Mouse (Mus musculus): ENCODE results near the gene Hpgd. TPM values are rescaled to one million over a fixed set of nuclear protein-coding genes. Genes with fewer than 3 reads are reported as not detected.

The Hpgd gene
- polyA plus RNA-seq, 1 experiment, result 7.6 TPM

DNA sequence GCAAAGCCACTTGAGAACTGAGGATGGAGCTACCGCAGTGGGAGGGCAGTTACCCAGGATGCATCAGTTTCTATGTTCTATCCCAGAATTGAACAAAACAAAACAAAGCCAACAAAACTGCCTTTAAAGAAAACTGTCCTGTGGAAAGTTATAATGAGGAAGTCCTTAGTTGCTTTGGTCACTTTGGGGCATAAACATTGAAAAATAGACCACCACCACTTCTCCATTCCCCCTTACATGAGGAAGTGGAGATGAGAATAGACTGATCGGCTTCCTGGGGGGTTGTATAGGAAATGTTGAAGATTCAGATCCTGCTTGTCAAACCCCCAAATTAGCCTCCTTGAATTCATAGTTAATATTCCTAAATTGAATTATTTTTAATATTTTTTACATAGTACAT lies 19.2 kb downstream of the Hpgd start:
- Histone ChIP-seq H3K27ac (ENCODE audit: insufficient read depth, low read length) (no peak overlapping the region), H3K4me1 (ENCODE audit: control insufficient read depth, insufficient read depth, low read length) (no peaks in the 10 kb centered on the region), H3K4me3 (ENCODE audit: insufficient read depth, low read length) (no peak overlapping the region)
- TF ChIP-seq CTCF (IDR thresholded peaks at IDR 0.05; ENCODE audit: extremely low read depth, insufficient read depth, low read length) (no peak), POLR2A (IDR thresholded peaks at IDR 0.05; ENCODE audit: extremely low read depth, insufficient read depth, low read length) (no peak)

DNA sequence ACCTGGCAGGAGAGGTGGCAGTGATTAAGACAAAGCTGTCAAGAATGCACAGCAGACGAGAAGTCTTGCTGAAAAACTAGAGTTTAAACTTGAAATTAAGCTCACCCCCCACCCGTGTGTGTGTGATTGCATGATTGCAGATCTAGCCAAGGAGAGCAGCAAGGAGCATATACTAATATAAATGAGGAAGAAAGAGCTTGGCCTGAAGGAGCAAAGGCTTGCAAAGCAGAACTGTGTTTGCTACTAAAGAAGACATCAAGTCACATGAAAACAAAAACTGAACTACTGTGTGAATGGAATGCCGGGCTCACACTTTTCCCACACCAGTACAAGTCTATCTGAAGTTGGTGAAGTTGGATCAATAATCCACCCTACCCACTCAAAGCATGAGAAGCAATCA lies 20.8 kb downstream of the Hpgd start:
- Histone ChIP-seq H3K4me1 (ENCODE audit: control insufficient read depth, insufficient read depth, low read length) (no peaks in the 10 kb centered on the region), H3K27ac (ENCODE audit: insufficient read depth, low read length) (no peak overlapping the region), H3K4me3 (ENCODE audit: insufficient read depth, low read length) (no peak overlapping the region)
- TF ChIP-seq CTCF (IDR thresholded peaks at IDR 0.05; ENCODE audit: extremely low read depth, insufficient read depth, low read length) (no peak), POLR2A (IDR thresholded peaks at IDR 0.05; ENCODE audit: extremely low read depth, insufficient read depth, low read length) (no peak)

DNA sequence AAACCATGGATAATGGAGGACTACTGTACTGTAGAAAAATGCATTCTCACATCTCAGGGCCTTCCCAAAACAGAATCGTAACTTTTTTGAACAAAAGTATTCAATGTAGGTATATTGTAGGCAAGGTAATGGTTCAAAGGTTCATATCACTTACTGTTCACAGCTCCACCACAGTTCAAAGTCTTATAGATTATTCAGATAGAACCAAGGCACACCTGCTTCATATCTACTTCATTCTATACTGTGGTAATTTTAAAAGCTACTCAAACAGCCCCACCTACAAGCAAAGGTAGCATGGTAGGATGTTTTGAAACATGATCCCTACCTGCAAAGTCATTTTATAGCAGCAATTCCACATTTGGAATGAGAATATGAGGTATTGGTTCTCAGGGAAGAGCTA lies 28.9 kb downstream of the Hpgd start:
- H3K27ac ChIP-seq (ENCODE audit: insufficient read depth, low read length), result no peak overlapping the region
- H3K4me3 ChIP-seq (ENCODE audit: insufficient read depth, low read length), result no peak overlapping the region
- H3K4me1 ChIP-seq (ENCODE audit: control insufficient read depth, insufficient read depth, low read length), result no peaks in the 10 kb centered on the region
- TF ChIP-seq CTCF (IDR thresholded peaks at IDR 0.05; ENCODE audit: extremely low read depth, insufficient read depth, low read length) (no peak), POLR2A (IDR thresholded peaks at IDR 0.05; ENCODE audit: extremely low read depth, insufficient read depth, low read length) (no peak)

DNA sequence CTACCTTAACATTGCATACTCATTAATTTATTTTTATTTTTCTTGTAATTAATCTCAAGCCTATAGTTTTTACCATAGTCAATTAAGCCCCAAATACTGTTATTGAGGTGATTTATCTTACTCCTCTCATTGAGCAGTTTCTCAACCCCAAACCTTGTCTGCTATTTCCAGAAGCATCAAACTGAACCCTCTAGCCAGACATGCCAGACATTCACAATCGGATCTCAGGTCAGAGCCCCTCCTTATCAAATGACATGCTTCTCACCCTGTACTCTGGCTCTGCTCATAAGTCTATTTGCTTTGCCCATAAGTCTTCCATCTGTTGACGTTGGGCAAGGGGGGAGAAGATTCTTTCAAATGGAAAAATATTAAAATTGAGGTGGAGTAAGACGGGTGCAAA lies 33.3 kb downstream of the Hpgd start:
- no peaks in the 10 kb centered on the region for H3K4me1 ChIP-seq (ENCODE audit: control insufficient read depth, insufficient read depth, low read length)
- H3K27ac ChIP-seq (ENCODE audit: insufficient read depth, low read length), result no peak overlapping the region
- H3K4me3 ChIP-seq (ENCODE audit: insufficient read depth, low read length), result no peak overlapping the region
- no peak for TF ChIP-seq CTCF (IDR thresholded peaks at IDR 0.05; ENCODE audit: extremely low read depth, insufficient read depth, low read length)

DNA sequence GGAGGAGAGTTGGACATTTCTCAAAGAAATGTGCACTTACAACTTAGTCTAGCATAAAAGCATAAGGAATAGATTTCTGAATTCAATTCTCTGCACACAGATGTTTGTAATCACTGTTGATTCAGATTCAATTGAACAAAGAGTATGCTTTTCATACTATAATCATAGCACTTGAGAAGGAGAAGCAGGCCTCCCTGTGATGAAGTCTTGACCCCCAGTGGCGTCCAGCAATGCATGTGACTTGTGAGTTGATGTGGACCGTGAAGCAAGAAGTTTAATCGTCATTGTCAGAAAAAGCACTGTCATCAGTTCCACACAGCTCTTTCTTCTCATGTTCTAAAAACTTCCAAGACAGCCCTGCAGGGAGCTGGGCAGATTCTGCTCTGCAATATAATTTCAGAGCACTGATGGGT lies 33.8 kb downstream of the Hpgd start:
- no peak for TF ChIP-seq POLR2A (IDR thresholded peaks at IDR 0.05; ENCODE audit: extremely low read depth, insufficient read depth, low read length)
- no peak for TF ChIP-seq CTCF (IDR thresholded peaks at IDR 0.05; ENCODE audit: extremely low read depth, insufficient read depth, low read length)
- no peak overlapping the region for H3K4me3 ChIP-seq (ENCODE audit: insufficient read depth, low read length)
- no peak overlapping the region for H3K27ac ChIP-seq (ENCODE audit: insufficient read depth, low read length)
- H3K4me1 ChIP-seq (ENCODE audit: control insufficient read depth, insufficient read depth, low read length), result no peaks in the 10 kb centered on the region

DNA sequence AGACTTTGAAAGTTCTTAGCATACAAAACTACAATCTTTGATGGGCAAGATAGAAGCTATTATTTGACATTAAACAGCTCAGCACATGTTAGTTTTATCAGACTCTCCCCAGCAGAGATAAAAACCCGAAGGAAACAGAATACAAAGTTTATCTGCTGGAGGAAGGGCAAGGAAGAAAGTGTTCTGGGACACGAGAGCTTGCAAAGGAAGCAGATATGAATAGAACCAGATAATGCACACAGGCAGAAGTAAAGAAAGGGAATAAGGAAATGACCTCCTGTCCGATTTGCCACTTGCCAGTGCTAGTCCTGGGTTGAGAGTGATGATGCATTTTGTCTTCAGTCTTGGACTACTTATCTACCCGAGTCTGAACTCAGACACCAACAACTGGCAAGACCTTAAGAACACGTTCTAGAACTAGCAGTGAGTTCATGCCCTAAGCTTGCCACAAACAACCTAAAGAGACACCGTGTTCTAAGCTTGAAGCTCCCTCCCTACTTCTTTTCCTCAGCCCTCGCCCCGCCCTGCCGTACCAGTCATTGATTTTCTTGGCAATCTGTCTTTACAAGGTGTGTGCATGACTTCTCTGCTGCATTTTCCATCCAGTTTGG lies 41.1 kb downstream of the Hpgd start:
- TF ChIP-seq POLR2A (IDR thresholded peaks at IDR 0.05; ENCODE audit: extremely low read depth, insufficient read depth, low read length), result no peak
- no peak for TF ChIP-seq CTCF (IDR thresholded peaks at IDR 0.05; ENCODE audit: extremely low read depth, insufficient read depth, low read length)
- Histone ChIP-seq H3K27ac (ENCODE audit: insufficient read depth, low read length) (no peak overlapping the region), H3K4me1 (ENCODE audit: control insufficient read depth, insufficient read depth, low read length) (no peaks in the 10 kb centered on the region)

DNA sequence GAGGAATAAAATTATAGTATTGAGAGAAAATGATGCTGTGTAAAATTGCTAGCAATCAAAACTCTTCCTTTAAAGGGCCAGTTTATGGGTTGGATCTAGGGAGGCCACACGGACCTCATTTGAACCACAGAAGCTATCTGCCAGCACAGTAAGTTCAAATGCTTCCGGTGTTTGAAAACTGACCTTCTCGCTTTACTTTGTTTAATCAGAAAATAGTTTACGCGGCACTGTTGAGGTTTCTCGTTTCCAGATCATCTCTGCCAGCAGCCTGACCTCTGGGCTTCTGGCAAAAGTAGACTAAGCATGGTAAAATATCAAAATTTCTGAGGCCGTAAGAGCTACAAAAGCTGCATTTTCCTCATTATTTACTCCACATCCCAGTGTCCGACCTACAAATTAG lies 42.4 kb downstream of the Hpgd start:
- TF ChIP-seq POLR2A (IDR thresholded peaks at IDR 0.05; ENCODE audit: extremely low read depth, insufficient read depth, low read length) (no peak), CTCF (IDR thresholded peaks at IDR 0.05; ENCODE audit: extremely low read depth, insufficient read depth, low read length) (no peak)
- H3K4me3 ChIP-seq (ENCODE audit: insufficient read depth, low read length), result no peak overlapping the region
- no peaks in the 10 kb centered on the region for H3K4me1 ChIP-seq (ENCODE audit: control insufficient read depth, insufficient read depth, low read length)
- no peak overlapping the region for H3K27ac ChIP-seq (ENCODE audit: insufficient read depth, low read length)

More for the DNA sequence above, 41.1 kb downstream of the Hpgd start:
- H3K4me3 ChIP-seq (ENCODE audit: insufficient read depth, low read length), result no peak overlapping the region

DNA sequence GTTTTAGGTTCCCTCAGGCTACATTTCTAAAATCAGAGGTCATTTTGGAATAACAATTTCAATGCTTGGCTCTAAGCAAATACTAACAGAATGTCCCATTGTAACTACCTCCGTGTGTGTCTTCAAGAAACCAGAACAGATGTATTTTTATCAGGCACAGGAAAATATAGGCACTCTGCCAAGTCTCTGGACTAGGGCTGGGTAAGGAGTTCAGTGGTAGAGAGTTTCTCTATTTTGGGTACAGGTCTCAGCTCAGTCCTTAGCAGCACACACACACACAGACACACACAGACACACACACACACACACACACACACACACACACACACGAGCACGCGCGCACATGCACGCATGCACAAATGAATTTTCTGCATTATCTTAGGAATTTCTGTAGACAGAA lies 49.1 kb downstream of the Hpgd start:
- TF ChIP-seq POLR2A (IDR thresholded peaks at IDR 0.05; ENCODE audit: extremely low read depth, insufficient read depth, low read length) (no peak), CTCF (IDR thresholded peaks at IDR 0.05; ENCODE audit: extremely low read depth, insufficient read depth, low read length) (no peak)
- no peak overlapping the region for H3K27ac ChIP-seq (ENCODE audit: insufficient read depth, low read length)
- no peaks in the 10 kb centered on the region for H3K4me1 ChIP-seq (ENCODE audit: control insufficient read depth, insufficient read depth, low read length)
- H3K4me3 ChIP-seq (ENCODE audit: insufficient read depth, low read length), result no peak overlapping the region

DNA sequence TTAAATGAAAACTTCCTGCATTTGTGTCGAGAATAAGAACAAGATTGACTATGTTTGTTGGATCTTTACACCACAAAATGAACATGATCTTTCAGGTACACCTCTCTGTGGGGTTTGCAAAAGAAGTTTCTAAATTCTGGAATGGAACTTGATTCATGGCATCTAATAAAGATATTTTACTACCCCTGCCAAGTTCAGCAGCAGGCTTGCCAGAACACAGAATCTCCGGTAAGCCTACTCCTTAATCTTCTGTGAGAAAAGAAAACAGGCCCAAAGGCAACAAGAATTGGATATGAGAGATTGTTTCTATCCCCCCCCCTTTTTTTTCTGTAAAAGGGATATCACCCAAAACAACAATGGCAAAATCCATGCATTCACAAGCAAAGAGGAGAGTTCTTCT lies 49.6 kb downstream of the Hpgd start:
- H3K4me3 ChIP-seq (ENCODE audit: insufficient read depth, low read length), result no peak overlapping the region
- no peak for TF ChIP-seq CTCF (IDR thresholded peaks at IDR 0.05; ENCODE audit: extremely low read depth, insufficient read depth, low read length)
- no peak for TF ChIP-seq POLR2A (IDR thresholded peaks at IDR 0.05; ENCODE audit: extremely low read depth, insufficient read depth, low read length)
- H3K4me1 ChIP-seq (ENCODE audit: control insufficient read depth, insufficient read depth, low read length), result no peaks in the 10 kb centered on the region
- no peak overlapping the region for H3K27ac ChIP-seq (ENCODE audit: insufficient read depth, low read length)

DNA sequence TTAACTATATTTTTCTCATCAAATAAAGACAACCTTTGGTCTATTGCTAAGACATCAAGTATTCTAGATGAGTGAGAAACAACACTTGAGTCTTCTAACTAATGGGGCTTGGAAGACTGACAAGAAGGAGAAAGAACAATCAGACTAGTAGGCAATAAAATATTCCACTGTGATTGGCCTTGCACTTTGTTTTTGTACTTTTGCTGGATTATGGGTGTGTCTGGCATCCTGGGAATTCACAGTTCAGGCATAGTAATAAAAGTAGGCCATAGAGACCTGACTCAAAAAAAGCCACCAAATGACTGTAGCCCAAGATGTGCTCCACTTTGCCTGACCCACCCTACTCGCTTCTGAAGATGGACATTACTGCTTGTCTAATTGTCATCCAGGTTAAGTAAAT lies 50.0 kb downstream of the Hpgd start:
- Histone ChIP-seq H3K4me1 (ENCODE audit: control insufficient read depth, insufficient read depth, low read length) (no peaks in the 10 kb centered on the region), H3K4me3 (ENCODE audit: insufficient read depth, low read length) (no peak overlapping the region), H3K27ac (ENCODE audit: insufficient read depth, low read length) (no peak overlapping the region)
- TF ChIP-seq POLR2A (IDR thresholded peaks at IDR 0.05; ENCODE audit: extremely low read depth, insufficient read depth, low read length) (no peak), CTCF (IDR thresholded peaks at IDR 0.05; ENCODE audit: extremely low read depth, insufficient read depth, low read length) (no peak)

All from cortical plate, adult 2 months (tissue).